Mouse (Mus musculus) limb, embryonic 14.5 days (tissue): ENCODE results near the gene Tchhl1. TPM values are rescaled to one million over a fixed set of nuclear protein-coding genes. Genes with fewer than 3 reads are reported as not detected.

ENCODE experiments used
- ATAC-seq: fragments of 200-750 bp; cut with Nextera tagmentation; 2 replicates; pipeline ENCODE4 v1.8.0; 2017; ENCODE audit warnings: low read depth, moderate number of reproducible peaks, moderate TSS enrichment; ENCODE audit not compliant: low FRiP score
- DNase-seq: peaks from one replicate; pipeline ENCODE4 v3.0.0-alpha.2; 2015; ENCODE audit warnings: low spot score
- H3K27ac ChIP-seq: fragments of 300-500 bp; sonication (generic); replicated peaks from 2 replicates; pipeline ENCODE4 v1.5.1; 2014; ENCODE audit warnings: low read depth, mild to moderate bottlenecking, low read length, moderate library complexity, mixed read lengths
- H3K27me3 ChIP-seq: fragments of 300-500 bp; sonication (generic); 2 replicates; pipeline ENCODE4 v1.6.1; 2014; ENCODE audit warnings: low read length, mixed read lengths; ENCODE audit not compliant: control insufficient read depth, insufficient read depth
- H3K36me3 ChIP-seq: fragments of 300-500 bp; sonication (generic); 2 replicates; pipeline ENCODE4 v1.6.1; 2014; ENCODE audit warnings: mild to moderate bottlenecking, low read length, moderate library complexity, mixed read lengths; ENCODE audit not compliant: control insufficient read depth, insufficient read depth
- H3K4me1 ChIP-seq: fragments of 300-500 bp; sonication (generic); 2 replicates; pipeline ENCODE4 v1.6.1; 2014; ENCODE audit warnings: antibody characterized with exemption, low read length, mixed read lengths; ENCODE audit not compliant: control insufficient read depth, insufficient read depth
- H3K4me2 ChIP-seq: fragments of 300-500 bp; sonication (generic); replicated peaks from 2 replicates; pipeline ENCODE4 v1.6.1; 2014; ENCODE audit warnings: low read depth, mild to moderate bottlenecking, low read length, moderate library complexity; ENCODE audit not compliant: severe bottlenecking
- H3K4me3 ChIP-seq: fragments of 300-500 bp; sonication (generic); replicated peaks from 2 replicates; pipeline ENCODE4 v1.5.1; 2014; ENCODE audit warnings: low read length
- H3K9ac ChIP-seq: fragments of 300-500 bp; sonication (generic); 2 replicates; pipeline ENCODE4 v1.6.1; 2014; ENCODE audit warnings: mild to moderate bottlenecking, low read depth, low read length, moderate library complexity; ENCODE audit not compliant: severe bottlenecking
- H3K9me3 ChIP-seq: fragments of 300-500 bp; sonication (generic); 2 replicates; pipeline ENCODE4 v1.6.1; 2016; ENCODE audit warnings: low read length; ENCODE audit not compliant: control insufficient read depth
- POLR2A ChIP-seq: fragments of 200-500 bp; IDR thresholded peaks from 2 replicates; pipeline ENCODE4 v1.8.0; 2012; ENCODE audit warnings: inconsistent platforms, mild to moderate bottlenecking, moderate library complexity, borderline replicate concordance; ENCODE audit not compliant: insufficient read depth, insufficient read length; ENCODE audit errors: extremely low read depth
- WGBS: fragments of 180-500 bp; shearing (Covaris S2); extraction: QIAGEN DNeasy Blood & Tissue Kit; methylation state at CpG from one replicate; pipeline ENCODE4 v1.1.7; 2014; 5-methylcytosine and 5-hydroxymethylcytosine counted together
- microRNA-seq: library from miRNA; unstranded; fragments of <30 nt; microRNA quantifications from one replicate; pipeline ENCODE4, GENCODE M21; 2016
- polyA plus RNA-seq, 2 experiments: library from polyadenylated mRNA; depleted of rRNA in 1 of 2; stranded (reverse) in 1 of 2; unstranded in 1 of 2; fragments of >200 nt; fragmentation: Nextera tagmentation in 1 of 2; extraction: Ambion mirVana in 1 of 2; gene quantifications; 2 replicates each; pipeline versions ENCODE4 v1.2.1 to v1.2.3; 2012 to 2014

Gene Tchhl1
- polyA plus RNA-seq, 2 experiments: not detected

DNA sequence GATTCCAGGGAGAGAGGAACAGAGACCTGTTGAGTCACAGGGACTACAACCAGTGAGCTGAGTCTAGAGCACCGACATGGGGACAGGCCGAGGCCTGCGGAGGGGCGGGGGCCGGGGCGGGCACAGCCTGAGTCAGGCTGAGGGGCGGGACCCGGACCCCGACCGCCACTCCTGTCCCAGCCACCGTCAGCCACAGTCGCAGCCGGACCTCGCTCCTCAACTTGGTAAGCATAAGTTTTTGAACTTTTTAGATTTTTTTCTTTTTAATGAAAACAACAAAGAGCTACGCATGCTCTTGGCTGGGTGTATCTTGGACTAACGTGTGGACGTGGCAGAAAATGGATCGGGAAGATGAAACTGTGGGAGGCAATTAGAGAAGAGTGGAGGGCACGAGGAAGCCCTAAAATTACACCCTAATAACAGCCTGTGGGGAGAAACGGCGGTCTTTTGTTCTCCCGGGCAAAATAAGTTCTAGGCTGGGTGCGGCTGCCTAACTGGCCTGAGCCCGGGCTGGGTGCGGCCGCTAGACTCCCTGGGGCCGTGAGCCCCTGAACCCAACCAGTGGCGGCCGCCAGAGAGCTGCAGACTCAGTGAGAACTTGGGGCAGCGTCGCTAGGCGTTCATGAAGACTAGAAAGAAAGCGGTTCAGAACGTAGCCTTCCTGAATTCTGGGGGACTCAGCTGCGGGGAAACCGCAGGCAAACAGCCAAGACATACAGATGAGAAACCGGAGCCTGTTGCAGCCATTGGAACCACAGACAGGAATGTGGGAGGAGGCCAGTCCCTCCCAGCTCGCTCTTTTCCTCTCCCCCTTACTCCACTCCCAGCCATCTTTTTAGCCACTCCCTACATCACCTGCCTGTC, 52.0 kb downstream of the Tchhl1 start, which contains the start of gene S100a11:
Gene S100a11 (plus strand): TSS at position 159 of the 864 bp plus-strand sequence.
- peak within 1 kb of the TSS; percentile 87 for H3K9ac ChIP-seq
- peak; percentile 90; the same call in 1 of the 2 replicates for TF ChIP-seq POLR2A
- ATAC-seq (peak; percentile 92), DNase-seq (peak; percentile 91)
- peak within 1 kb of the TSS; percentile 96 for H3K27ac ChIP-seq
- no peaks in the 10 kb centered on the region for H3K27me3 ChIP-seq
- peaks cover 10% of the 10 kb centered on the region for H3K4me1 ChIP-seq
- H3K9me3 ChIP-seq: no peaks in the 10 kb centered on the region
- WGBS: 2% methylated on average over 36 of the region's 38 CpGs
- H3K4me2 ChIP-seq: peak within 1 kb of the TSS; percentile 55
- H3K36me3 ChIP-seq: peaks cover 10% of the 10 kb centered on the region; the same call in 1 of the 2 replicates
- peak within 1 kb of the TSS; percentile 72 for H3K4me3 ChIP-seq

Small RNA genes lying within 50 kb of the gene (microRNA-seq; reads per million reads assigned to microRNA genes)
- not detected for gene Gm22752

Other genes with a start within 250 kb of the Tchhl1 start
- not detected in 2 replicates for gene Flg, start 195.2 kb upstream of the Tchhl1 start, polyA plus RNA-seq (2012; rRNA removed)
- 0.48 TPM in 1 of 2 replicates, not detected in the other for gene Flg, start 195.2 kb upstream of the Tchhl1 start, polyA plus RNA-seq (2014; fragmentation: Nextera tagmentation; extraction: Ambion mirVana)
- gene Hrnr, start 149.0 kb upstream of the Tchhl1 start, polyA plus RNA-seq (2012; rRNA removed): 0.14 and 0.23 TPM in 2 replicates
- gene Hrnr, start 149.0 kb upstream of the Tchhl1 start, polyA plus RNA-seq (2014; fragmentation: Nextera tagmentation; extraction: Ambion mirVana): 0.55 and 1.4 TPM in 2 replicates
- gene Rptn, start 75.1 kb upstream of the Tchhl1 start, polyA plus RNA-seq (2012; rRNA removed): not detected in 2 replicates
- not detected in 2 replicates for gene Rptn, start 75.1 kb upstream of the Tchhl1 start, polyA plus RNA-seq (2014; fragmentation: Nextera tagmentation; extraction: Ambion mirVana)
- 0.54 and 1.3 TPM in 2 replicates for gene Tchh, start 26.4 kb upstream of the Tchhl1 start, polyA plus RNA-seq (2012; rRNA removed)
- 2.5 and 2.6 TPM in 2 replicates for gene Tchh, start 26.4 kb upstream of the Tchhl1 start, polyA plus RNA-seq (2014; fragmentation: Nextera tagmentation; extraction: Ambion mirVana)
- 477 and 638 TPM in 2 replicates for gene S100a11, start 51.7 kb downstream of the Tchhl1 start, polyA plus RNA-seq (2012; rRNA removed)
- gene S100a11, start 51.7 kb downstream of the Tchhl1 start, polyA plus RNA-seq (2014; fragmentation: Nextera tagmentation; extraction: Ambion mirVana): 1,786 and 1,916 TPM in 2 replicates
- gene S100a10, start 86.3 kb downstream of the Tchhl1 start, polyA plus RNA-seq (2012; rRNA removed): 208 and 328 TPM in 2 replicates
- gene S100a10, start 86.3 kb downstream of the Tchhl1 start, polyA plus RNA-seq (2014; fragmentation: Nextera tagmentation; extraction: Ambion mirVana): 625 and 691 TPM in 2 replicates
- not detected in 2 replicates for gene Tdpoz2, start 183.9 kb downstream of the Tchhl1 start, polyA plus RNA-seq (2012; rRNA removed)
- not detected in 2 replicates for gene Tdpoz2, start 183.9 kb downstream of the Tchhl1 start, polyA plus RNA-seq (2014; fragmentation: Nextera tagmentation; extraction: Ambion mirVana)
- gene Tdpoz1, start 207.6 kb downstream of the Tchhl1 start, polyA plus RNA-seq (2012; rRNA removed): not detected in 2 replicates
- not detected in 2 replicates for gene Tdpoz1, start 207.6 kb downstream of the Tchhl1 start, polyA plus RNA-seq (2014; fragmentation: Nextera tagmentation; extraction: Ambion mirVana)
- not detected in 2 replicates for gene Gm37596, start 224.3 kb downstream of the Tchhl1 start, polyA plus RNA-seq (2012; rRNA removed)
- gene Gm37596, start 224.3 kb downstream of the Tchhl1 start, polyA plus RNA-seq (2014; fragmentation: Nextera tagmentation; extraction: Ambion mirVana): not detected in 2 replicates